Mouse (Mus musculus) neural tube, embryonic 14.5 days (tissue): ENCODE results near the gene Actl6b. TPM values are rescaled to one million over a fixed set of nuclear protein-coding genes. Genes with fewer than 3 reads are reported as not detected.

Source experiments
- ATAC-seq: fragments of 200-750 bp; cut with Nextera tagmentation; 2 replicates; pipeline ENCODE4 v1.8.0; 2017; ENCODE audit warnings: low read depth, mild to moderate bottlenecking, moderate TSS enrichment, moderate library complexity
- H3K27ac ChIP-seq: fragments of 300-500 bp; sonication (generic); 2 replicates; pipeline ENCODE4 v1.5.1; 2014; ENCODE audit warnings: low read depth, mild to moderate bottlenecking, control low read depth, low read length, moderate library complexity, mixed read lengths
- H3K27me3 ChIP-seq: fragments of 300-500 bp; sonication (generic); 2 replicates; pipeline ENCODE4 v1.6.1; 2014; ENCODE audit warnings: low read length; ENCODE audit not compliant: control insufficient read depth, insufficient read depth
- H3K36me3 ChIP-seq: fragments of 300-500 bp; sonication (generic); 2 replicates; pipeline ENCODE4 v1.6.1; 2014; ENCODE audit warnings: low read length, mixed read lengths; ENCODE audit not compliant: control insufficient read depth, insufficient read depth
- H3K4me1 ChIP-seq: fragments of 300-500 bp; sonication (generic); 2 replicates; pipeline ENCODE4 v1.6.1; 2014; ENCODE audit warnings: low read length; ENCODE audit not compliant: control insufficient read depth, insufficient read depth
- H3K4me2 ChIP-seq: fragments of 300-500 bp; sonication (generic); 2 replicates; pipeline ENCODE4 v1.6.1; 2014; ENCODE audit warnings: mild to moderate bottlenecking, low read depth, low read length, control low read depth
- H3K4me3 ChIP-seq: fragments of 300-500 bp; sonication (generic); 2 replicates; pipeline ENCODE4 v1.5.1; 2014; ENCODE audit warnings: low read depth, low read length, control low read depth, mixed read lengths
- H3K9ac ChIP-seq: fragments of 300-500 bp; sonication (generic); replicated peaks from 2 replicates; pipeline ENCODE4 v1.6.1; 2014; ENCODE audit warnings: low read depth, mild to moderate bottlenecking, control low read depth, low read length, mixed read lengths
- H3K9me3 ChIP-seq: fragments of 300-500 bp; sonication (generic); 2 replicates; pipeline ENCODE4 v1.6.1; 2016; ENCODE audit warnings: low read length; ENCODE audit not compliant: control insufficient read depth
- WGBS: fragments of 180-500 bp; shearing (Covaris S2); extraction: QIAGEN DNeasy Blood & Tissue Kit; methylation state at CpG from one replicate; pipeline ENCODE4 v1.1.7; 2014; 5-methylcytosine and 5-hydroxymethylcytosine counted together
- polyA plus RNA-seq: library from polyadenylated mRNA; unstranded; fragments of >200 nt; fragmentation: Nextera tagmentation; extraction: Ambion mirVana; gene quantifications from 2 replicates; pipeline ENCODE4 v1.2.1, GENCODE M21; 2014

Actl6b gene
- polyA plus RNA-seq, 1 experiment from 2014 or later: 236 TPM

- peaks cover 26% of the 10 kb centered on the region for H3K36me3 ChIP-seq
- no peaks in the 10 kb centered on the region for H3K9me3 ChIP-seq
- peak overlapping the region; percentile 93 for H3K4me2 ChIP-seq
- no peaks in the 10 kb centered on the region for H3K27me3 ChIP-seq
- peak overlapping the region; percentile 94 for H3K27ac ChIP-seq
- 1% methylated on average over 18 of the region's 19 CpGs for WGBS
- H3K9ac ChIP-seq: peak overlapping the region; percentile 93
- peak overlapping the region; percentile 94 for H3K4me3 ChIP-seq
- no peak for ATAC-seq
- H3K4me1 ChIP-seq: peaks cover 9% of the 10 kb centered on the region; the same call in 1 of the 2 replicates
Measured at GRCm38 (mm10) chr5:137532131-137532807, 21.0 kb upstream of the Actl6b start.

GRCm38 (mm10) chr5:137532808-137533116 is 20.6 kb upstream of the Actl6b start:
- peak overlapping the region; percentile 94 for H3K27ac ChIP-seq

GRCm38 (mm10) chr5:137533117-137533827 is 20.0 kb upstream of the Actl6b start, which contains the start of the genes Epo and Gnb2:
TSS of gene Epo (minus strand) at chr5:137533242.
TSS of gene Gnb2 (minus strand) at chr5:137533510.
- under 1% methylated on average over 40 of the region's 40 CpGs for WGBS

More at GRCm38 (mm10) chr5:137532808-137533116, 20.6 kb upstream of the Actl6b start:
- Histone ChIP-seq H3K4me2 (peak overlapping the region; percentile 93), H3K4me1 (peaks cover 9% of the 10 kb centered on the region; the same call in 1 of the 2 replicates), H3K36me3 (peaks cover 21% of the 10 kb centered on the region), H3K9me3 (no peaks in the 10 kb centered on the region), H3K27me3 (no peaks in the 10 kb centered on the region), H3K4me3 (peak overlapping the region; percentile 94), H3K9ac (peak overlapping the region; percentile 93)
- ATAC-seq: no peak
- 0% methylated on average over 10 of the region's 12 CpGs for WGBS

GRCm38 (mm10) chr5:137534762-137535161 is 18.6 kb upstream of the Actl6b start:
- Histone ChIP-seq H3K9ac (no peak overlapping the region), H3K4me2 (no peak overlapping the region), H3K27ac (no peak overlapping the region), H3K4me3 (no peak overlapping the region), H3K4me1 (peaks cover 2% of the 10 kb centered on the region; the same call in 1 of the 2 replicates), H3K9me3 (no peaks in the 10 kb centered on the region), H3K27me3 (no peaks in the 10 kb centered on the region), H3K36me3 (peaks cover under 1% of the 10 kb centered on the region)
- WGBS: 96% methylated on average over 3 of the region's 3 CpGs
- ATAC-seq: no peak

More at GRCm38 (mm10) chr5:137533117-137533827, 20.0 kb upstream of the Actl6b start, which contains the start of the genes Epo and Gnb2:
- Histone ChIP-seq H3K4me2 (peak within 1 kb of the TSS; percentile 93), H3K27ac (peak within 1 kb of the TSS; percentile 94), H3K9ac (peak within 1 kb of the TSS; percentile 93), H3K4me1 (peaks cover 9% of the 10 kb centered on the region; the same call in 1 of the 2 replicates), H3K4me3 (peak within 1 kb of the TSS; percentile 94), H3K36me3 (peaks cover 16% of the 10 kb centered on the region), H3K27me3 (no peaks in the 10 kb centered on the region), H3K9me3 (no peaks in the 10 kb centered on the region)
- ATAC-seq: peak; percentile 69

GRCm38 (mm10) chr5:137535318-137535717 is 18.0 kb upstream of the Actl6b start:
- no peak overlapping the region for H3K4me2 ChIP-seq
- H3K4me1 ChIP-seq: no peaks in the 10 kb centered on the region
- H3K9me3 ChIP-seq: no peaks in the 10 kb centered on the region
- ATAC-seq: no peak
- H3K9ac ChIP-seq: no peak overlapping the region
- no peaks in the 10 kb centered on the region for H3K27me3 ChIP-seq
- no peak overlapping the region for H3K27ac ChIP-seq
- H3K36me3 ChIP-seq: no peaks in the 10 kb centered on the region; the same call in 1 of the 2 replicates
- WGBS: 89% methylated on average over 9 of the region's 9 CpGs
- H3K4me3 ChIP-seq: no peak overlapping the region

- no peaks in the 10 kb centered on the region for H3K27me3 ChIP-seq
- ATAC-seq: no peak
- 60% methylated on average over 4 of the region's 4 CpGs for WGBS
- H3K4me2 ChIP-seq: no peak overlapping the region
- no peak overlapping the region for H3K27ac ChIP-seq
- H3K9me3 ChIP-seq: no peaks in the 10 kb centered on the region
- no peak overlapping the region for H3K4me3 ChIP-seq
- H3K4me1 ChIP-seq: no peaks in the 10 kb centered on the region
- H3K9ac ChIP-seq: no peak overlapping the region
- no peaks in the 10 kb centered on the region for H3K36me3 ChIP-seq
Measured at GRCm38 (mm10) chr5:137537461-137537860, 15.9 kb upstream of the Actl6b start.

- no peaks in the 10 kb centered on the region for H3K27me3 ChIP-seq
- H3K27ac ChIP-seq: no peak overlapping the region
- H3K4me3 ChIP-seq: no peak overlapping the region
- no peak; the same call in 1 of the 2 replicates for ATAC-seq
- H3K36me3 ChIP-seq: no peaks in the 10 kb centered on the region
- H3K9ac ChIP-seq: no peak overlapping the region
- H3K4me1 ChIP-seq: no peaks in the 10 kb centered on the region
- 53% methylated on average over 7 of the region's 7 CpGs for WGBS
- no peak overlapping the region for H3K4me2 ChIP-seq
- no peaks in the 10 kb centered on the region for H3K9me3 ChIP-seq
Measured at GRCm38 (mm10) chr5:137539291-137539801, 14.0 kb upstream of the Actl6b start.

- no peak overlapping the region for H3K4me3 ChIP-seq
- no peaks in the 10 kb centered on the region for H3K36me3 ChIP-seq
- no peak for ATAC-seq
- no peaks in the 10 kb centered on the region for H3K4me1 ChIP-seq
- no peaks in the 10 kb centered on the region for H3K9me3 ChIP-seq
- H3K27ac ChIP-seq: no peak overlapping the region
- 73% methylated on average over 6 of the region's 6 CpGs for WGBS
- H3K27me3 ChIP-seq: no peaks in the 10 kb centered on the region
- H3K9ac ChIP-seq: no peak overlapping the region
- H3K4me2 ChIP-seq: no peak overlapping the region
Measured at GRCm38 (mm10) chr5:137540991-137541390, 12.3 kb upstream of the Actl6b start.
